Mouse (Mus musculus): ENCODE measurements at regions not wholly inside any gene's neighbourhood (a gene's known extent, or its start where the extent isn't known, plus 50 kb on each side); places are given as distances from the start of the nearest gene placed in this dataset.

- H3K27ac ChIP-seq (ENCODE audit: insufficient read depth, low read length), result peak overlapping the region; percentile 54
- 26% methylated on average over 4 of the region's 4 CpGs for WGBS
- no peak for TF ChIP-seq POLR2A (IDR thresholded peaks at IDR 0.05; ENCODE audit: low read depth, low read length)
- TF ChIP-seq CTCF (IDR thresholded peaks at IDR 0.05; ENCODE audit: extremely low read depth, insufficient read depth, insufficient read length, insufficient replicate concordance), result no peak
These were observed 623.7 kb upstream of the Adam5 start for GRCm38 (mm10) chr8:25447900-25448299.

GRCm38 (mm10) chr8:25445968-25446367 is 621.8 kb upstream of the Adam5 start:
- no peak for DNase-seq (ENCODE audit: low read depth in 1 of 2, low spot score in 2 of 2)
- Histone ChIP-seq H3K4me1 (ENCODE audit: control insufficient read depth, insufficient read depth, insufficient read length) (peaks cover 3% of the 10 kb centered on the region; the same call in 1 of the 2 replicates), H3K27me3 (ENCODE audit: control insufficient read depth, insufficient read depth, low read length) (no peaks in the 10 kb centered on the region), H3K36me3 (ENCODE audit: control insufficient read depth, insufficient read depth, low read length) (no peaks in the 10 kb centered on the region), H3K27ac (ENCODE audit: insufficient read depth, low read length) (no peak overlapping the region), H3K4me3 (ENCODE audit: extremely low read depth, insufficient read depth, insufficient read length) (no peak overlapping the region)
- WGBS, result 86% methylated on average over 1 of the region's 1 CpGs
- TF ChIP-seq CTCF (IDR thresholded peaks at IDR 0.05; ENCODE audit: extremely low read depth, insufficient read depth, insufficient read length, insufficient replicate concordance) (no peak), POLR2A (IDR thresholded peaks at IDR 0.05; ENCODE audit: low read depth, low read length) (no peak)

More at GRCm38 (mm10) chr8:25447900-25448299, 623.7 kb upstream of the Adam5 start:
- Histone ChIP-seq H3K4me3 (ENCODE audit: extremely low read depth, insufficient read depth, insufficient read length) (no peak overlapping the region), H3K27me3 (ENCODE audit: control insufficient read depth, insufficient read depth, low read length) (no peaks in the 10 kb centered on the region), H3K36me3 (ENCODE audit: control insufficient read depth, insufficient read depth, low read length) (no peaks in the 10 kb centered on the region), H3K4me1 (ENCODE audit: control insufficient read depth, insufficient read depth, insufficient read length) (peaks cover 3% of the 10 kb centered on the region; the same call in 1 of the 2 replicates)
- DNase-seq (ENCODE audit: low read depth in 1 of 2, low spot score in 2 of 2), result peak in 1 of 2 experiments; percentile 15

GRCm38 (mm10) chr8:25445054-25445453 is 620.9 kb upstream of the Adam5 start:
- 56% methylated on average over 5 of the region's 5 CpGs for WGBS
- H3K4me1 ChIP-seq (ENCODE audit: control insufficient read depth, insufficient read depth, insufficient read length), result peaks cover 3% of the 10 kb centered on the region; the same call in 1 of the 2 replicates
- H3K36me3 ChIP-seq (ENCODE audit: control insufficient read depth, insufficient read depth, low read length), result no peaks in the 10 kb centered on the region
- H3K27ac ChIP-seq (ENCODE audit: insufficient read depth, low read length), result no peak overlapping the region
- H3K4me3 ChIP-seq (ENCODE audit: extremely low read depth, insufficient read depth, insufficient read length), result no peak overlapping the region
- H3K27me3 ChIP-seq (ENCODE audit: control insufficient read depth, insufficient read depth, low read length), result no peaks in the 10 kb centered on the region
- no peak for DNase-seq (ENCODE audit: low read depth in 1 of 2, low spot score in 2 of 2)
- no peak for TF ChIP-seq POLR2A (IDR thresholded peaks at IDR 0.05; ENCODE audit: low read depth, low read length)
- no peak for TF ChIP-seq CTCF (IDR thresholded peaks at IDR 0.05; ENCODE audit: extremely low read depth, insufficient read depth, insufficient read length, insufficient replicate concordance)

- Histone ChIP-seq H3K4me3 (ENCODE audit: extremely low read depth, insufficient read depth, insufficient read length) (no peak overlapping the region), H3K27me3 (ENCODE audit: control insufficient read depth, insufficient read depth, low read length) (no peaks in the 10 kb centered on the region), H3K36me3 (ENCODE audit: control insufficient read depth, insufficient read depth, low read length) (no peaks in the 10 kb centered on the region), H3K4me1 (ENCODE audit: control insufficient read depth, insufficient read depth, insufficient read length) (peaks cover 3% of the 10 kb centered on the region; the same call in 1 of the 2 replicates), H3K27ac (ENCODE audit: insufficient read depth, low read length) (no peak overlapping the region)
- 83% methylated on average over 5 of the region's 5 CpGs for WGBS
- no peak for TF ChIP-seq POLR2A (IDR thresholded peaks at IDR 0.05; ENCODE audit: low read depth, low read length)
- TF ChIP-seq CTCF (IDR thresholded peaks at IDR 0.05; ENCODE audit: extremely low read depth, insufficient read depth, insufficient read length, insufficient replicate concordance), result no peak
- DNase-seq (ENCODE audit: low read depth in 1 of 2, low spot score in 2 of 2), result no peak
These were observed 619.4 kb upstream of the Adam5 start for GRCm38 (mm10) chr8:25443552-25443951.

GRCm38 (mm10) chr8:25441057-25441441 is 616.9 kb upstream of the Adam5 start:
- 37% methylated on average over 6 of the region's 6 CpGs for WGBS
- DNase-seq (ENCODE audit: low read depth in 1 of 2, low spot score in 2 of 2), result no peak
- peaks cover 8% of the 10 kb centered on the region; the same call in 1 of the 2 replicates for H3K4me1 ChIP-seq (ENCODE audit: control insufficient read depth, insufficient read depth, insufficient read length)
- TF ChIP-seq CTCF (IDR thresholded peaks at IDR 0.05; ENCODE audit: extremely low read depth, insufficient read depth, insufficient read length, insufficient replicate concordance) (no peak), POLR2A (IDR thresholded peaks at IDR 0.05; ENCODE audit: low read depth, low read length) (no peak)
- H3K36me3 ChIP-seq (ENCODE audit: control insufficient read depth, insufficient read depth, low read length), result no peaks in the 10 kb centered on the region
- H3K4me3 ChIP-seq (ENCODE audit: extremely low read depth, insufficient read depth, insufficient read length), result no peak overlapping the region
- no peak overlapping the region for H3K27ac ChIP-seq (ENCODE audit: insufficient read depth, low read length)
- no peaks in the 10 kb centered on the region for H3K27me3 ChIP-seq (ENCODE audit: control insufficient read depth, insufficient read depth, low read length)

GRCm38 (mm10) chr8:25440391-25441056 is 616.4 kb upstream of the Adam5 start:
- peaks cover 8% of the 10 kb centered on the region; the same call in 1 of the 2 replicates for H3K4me1 ChIP-seq (ENCODE audit: control insufficient read depth, insufficient read depth, insufficient read length)
- H3K27me3 ChIP-seq (ENCODE audit: control insufficient read depth, insufficient read depth, low read length), result no peaks in the 10 kb centered on the region
- H3K36me3 ChIP-seq (ENCODE audit: control insufficient read depth, insufficient read depth, low read length), result no peaks in the 10 kb centered on the region
- 21% methylated on average over 13 of the region's 13 CpGs for WGBS
- no peak for TF ChIP-seq CTCF (IDR thresholded peaks at IDR 0.05; ENCODE audit: extremely low read depth, insufficient read depth, insufficient read length, insufficient replicate concordance)
- no peak for TF ChIP-seq POLR2A (IDR thresholded peaks at IDR 0.05; ENCODE audit: low read depth, low read length)
- H3K27ac ChIP-seq (ENCODE audit: insufficient read depth, low read length), result no peak overlapping the region
- no peak overlapping the region for H3K4me3 ChIP-seq (ENCODE audit: extremely low read depth, insufficient read depth, insufficient read length)
- DNase-seq (ENCODE audit: low read depth in 1 of 2, low spot score in 2 of 2), result no peak

GRCm38 (mm10) chr8:25439971-25440370 is 615.8 kb upstream of the Adam5 start:
- no peaks in the 10 kb centered on the region for H3K36me3 ChIP-seq (ENCODE audit: control insufficient read depth, insufficient read depth, low read length)
- peaks cover 8% of the 10 kb centered on the region; the same call in 1 of the 2 replicates for H3K4me1 ChIP-seq (ENCODE audit: control insufficient read depth, insufficient read depth, insufficient read length)
- no peak overlapping the region for H3K27ac ChIP-seq (ENCODE audit: insufficient read depth, low read length)
- no peak for TF ChIP-seq POLR2A (IDR thresholded peaks at IDR 0.05; ENCODE audit: low read depth, low read length)
- TF ChIP-seq CTCF (IDR thresholded peaks at IDR 0.05; ENCODE audit: extremely low read depth, insufficient read depth, insufficient read length, insufficient replicate concordance), result no peak
- WGBS, result 10% methylated on average over 12 of the region's 12 CpGs
- H3K4me3 ChIP-seq (ENCODE audit: extremely low read depth, insufficient read depth, insufficient read length), result no peak overlapping the region
- DNase-seq (ENCODE audit: low read depth in 1 of 2, low spot score in 2 of 2), result peak in 1 of 2 experiments; percentile 21
- no peaks in the 10 kb centered on the region for H3K27me3 ChIP-seq (ENCODE audit: control insufficient read depth, insufficient read depth, low read length)
